Mouse (Mus musculus) heart, embryonic 16.5 days (tissue): ENCODE measurements at regions not wholly inside any gene's neighbourhood (a gene's known extent, or its start where the extent isn't known, plus 50 kb on each side); places are given as distances from the start of the nearest gene placed in this dataset.

Experiments used
- ATAC-seq: fragments of 200-750 bp; cut with Nextera tagmentation; replicated peaks from 2 replicates; pipeline ENCODE4 v1.8.0; 2017; ENCODE audit warnings: moderate number of reproducible peaks; ENCODE audit not compliant: insufficient read depth, low FRiP score; ENCODE audit errors: extremely low read depth
- H3K27ac ChIP-seq: fragments of 300-500 bp; sonication (generic); 2 replicates; pipeline ENCODE4 v1.5.1; 2014; ENCODE audit warnings: mild to moderate bottlenecking, low read length, control low read depth, moderate library complexity
- H3K27me3 ChIP-seq: fragments of 300-500 bp; sonication (generic); 2 replicates; pipeline ENCODE4 v1.6.1; 2014; ENCODE audit warnings: low read length, mixed read lengths; ENCODE audit not compliant: control insufficient read depth, insufficient read depth
- H3K36me3 ChIP-seq: fragments of 300-500 bp; sonication (generic); 2 replicates; pipeline ENCODE4 v1.6.1; 2014; ENCODE audit not compliant: control insufficient read depth, insufficient read depth
- H3K4me1 ChIP-seq: fragments of 300-500 bp; sonication (generic); 2 replicates; pipeline ENCODE4 v1.6.1; 2014; ENCODE audit warnings: low read length, mixed read lengths; ENCODE audit not compliant: control insufficient read depth, insufficient read depth
- H3K4me2 ChIP-seq: fragments of 300-500 bp; sonication (generic); 2 replicates; pipeline ENCODE4 v1.6.1; 2014; ENCODE audit warnings: low read depth, mild to moderate bottlenecking, control low read depth, low read length
- H3K4me3 ChIP-seq: fragments of 300-500 bp; sonication (generic); 2 replicates; pipeline ENCODE4 v1.5.1; 2014; ENCODE audit warnings: mild to moderate bottlenecking, control low read depth, low read length
- H3K9ac ChIP-seq: fragments of 300-500 bp; sonication (generic); 2 replicates; pipeline ENCODE4 v1.6.1; 2014; ENCODE audit warnings: low read length, control low read depth
- H3K9me3 ChIP-seq: fragments of 300-500 bp; sonication (generic); replicated peaks from 2 replicates; pipeline ENCODE4 v1.6.1; 2016; ENCODE audit warnings: low read length; ENCODE audit not compliant: control insufficient read depth
- WGBS: fragments of 180-500 bp; shearing (Covaris S2); extraction: QIAGEN DNeasy Blood & Tissue Kit; methylation state at CpG from one replicate; pipeline ENCODE4 v1.1.7; 2014; 5-methylcytosine and 5-hydroxymethylcytosine counted together

DNA sequence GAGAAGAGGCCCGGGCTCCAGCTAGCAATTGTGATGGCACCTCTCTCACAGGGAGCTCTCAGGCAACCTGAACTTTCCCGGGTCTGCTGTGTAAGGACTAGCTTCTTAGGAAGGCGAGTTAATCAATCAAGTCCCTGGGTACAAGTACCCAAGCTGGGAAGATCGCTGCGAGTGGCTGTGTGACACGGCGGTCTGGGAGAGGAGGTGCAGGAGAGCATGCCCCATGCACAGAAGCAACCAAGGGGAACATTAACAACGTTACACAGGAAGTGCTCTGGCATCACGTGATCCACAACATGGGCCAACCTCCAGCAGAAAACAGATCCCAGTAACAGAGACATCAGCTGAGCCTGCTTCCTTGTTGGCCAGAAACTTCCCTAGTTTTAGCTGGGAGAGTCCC, 311.4 kb upstream of the Rtl1 start:
- Histone ChIP-seq H3K36me3 (no peaks in the 10 kb centered on the region), H3K4me2 (no peak overlapping the region), H3K27me3 (no peaks in the 10 kb centered on the region), H3K4me3 (no peak overlapping the region), H3K27ac (no peak overlapping the region), H3K9ac (no peak overlapping the region), H3K4me1 (no peaks in the 10 kb centered on the region), H3K9me3 (no peaks in the 10 kb centered on the region)
- no peak for ATAC-seq
- WGBS: 72% methylated on average over 9 of the region's 9 CpGs

DNA sequence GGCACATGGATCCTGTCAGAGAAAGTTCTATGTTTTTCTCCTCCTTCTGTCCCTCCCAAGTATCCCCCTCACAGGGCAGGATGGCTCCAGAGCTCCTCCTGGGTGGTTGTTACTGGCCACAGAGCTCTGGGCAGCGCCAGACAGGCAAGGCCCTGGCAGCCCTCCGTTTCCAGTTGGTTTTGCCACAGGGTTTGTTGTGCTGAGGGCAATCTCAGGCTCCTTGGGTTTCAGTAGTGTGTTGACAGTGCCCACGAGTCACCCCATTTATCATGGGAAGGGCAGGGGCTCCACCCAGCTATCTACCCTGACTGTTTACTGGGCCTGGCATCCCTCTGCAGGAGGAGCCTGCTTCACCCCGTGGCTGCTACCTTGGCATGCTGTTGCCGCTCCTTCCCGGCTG, 317.6 kb upstream of the Rtl1 start:
- Histone ChIP-seq H3K27ac (no peak overlapping the region), H3K9me3 (no peaks in the 10 kb centered on the region), H3K9ac (no peak overlapping the region), H3K4me2 (no peak overlapping the region), H3K4me3 (no peak overlapping the region), H3K36me3 (no peaks in the 10 kb centered on the region), H3K4me1 (no peaks in the 10 kb centered on the region), H3K27me3 (no peaks in the 10 kb centered on the region)
- ATAC-seq: no peak
- 76% methylated on average over 6 of the region's 6 CpGs for WGBS

DNA sequence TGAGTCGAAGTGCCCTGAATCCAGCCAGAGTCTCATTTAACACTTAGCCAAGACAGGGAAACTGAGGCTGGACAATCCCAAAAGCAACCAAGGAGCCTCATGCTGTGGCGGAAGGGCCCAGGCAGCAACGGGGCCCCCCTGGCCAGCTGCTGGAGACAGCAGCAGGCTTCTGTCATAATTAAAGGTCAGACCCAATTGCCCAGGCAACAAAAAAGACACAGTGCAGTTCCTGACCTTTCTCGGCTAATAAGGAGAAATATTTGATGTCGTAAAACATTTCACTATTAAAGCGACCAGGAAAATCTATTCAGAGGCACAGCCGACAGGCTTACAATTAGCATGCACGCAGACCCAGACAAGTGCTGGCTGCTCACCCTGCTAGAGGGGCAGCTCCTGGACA, 318.8 kb upstream of the Rtl1 start:
- Histone ChIP-seq H3K36me3 (no peaks in the 10 kb centered on the region), H3K4me1 (no peaks in the 10 kb centered on the region), H3K9me3 (no peaks in the 10 kb centered on the region), H3K4me3 (no peak overlapping the region), H3K27ac (no peak overlapping the region), H3K27me3 (no peaks in the 10 kb centered on the region), H3K9ac (no peak overlapping the region), H3K4me2 (no peak overlapping the region)
- 79% methylated on average over 8 of the region's 8 CpGs for WGBS
- ATAC-seq: no peak

DNA sequence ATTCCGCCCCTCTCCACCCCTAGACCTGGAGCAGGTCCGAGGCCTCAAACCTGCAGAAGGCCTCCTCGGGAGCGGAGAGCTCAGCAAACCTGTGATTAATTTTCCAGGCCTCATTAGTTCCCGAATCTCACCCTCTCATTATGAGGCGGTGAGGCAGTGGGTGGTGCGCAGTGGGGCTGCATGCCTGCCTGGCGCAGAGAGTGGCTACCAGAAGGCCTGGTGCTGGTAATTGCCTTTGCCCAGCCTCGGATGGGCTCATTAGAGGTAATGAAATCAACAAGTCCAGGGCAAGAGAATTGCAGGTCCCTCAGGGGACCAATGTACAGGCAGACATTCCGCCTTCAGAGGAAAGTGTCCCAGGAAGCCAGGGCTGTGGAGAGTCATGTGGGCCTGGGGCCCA, 322.0 kb upstream of the Rtl1 start:
- Histone ChIP-seq H3K9me3 (no peaks in the 10 kb centered on the region), H3K9ac (no peak overlapping the region), H3K4me1 (no peaks in the 10 kb centered on the region), H3K27ac (no peak overlapping the region), H3K36me3 (no peaks in the 10 kb centered on the region), H3K4me2 (no peak overlapping the region), H3K27me3 (no peaks in the 10 kb centered on the region), H3K4me3 (no peak overlapping the region)
- WGBS: 84% methylated on average over 10 of the region's 10 CpGs
- no peak for ATAC-seq

DNA sequence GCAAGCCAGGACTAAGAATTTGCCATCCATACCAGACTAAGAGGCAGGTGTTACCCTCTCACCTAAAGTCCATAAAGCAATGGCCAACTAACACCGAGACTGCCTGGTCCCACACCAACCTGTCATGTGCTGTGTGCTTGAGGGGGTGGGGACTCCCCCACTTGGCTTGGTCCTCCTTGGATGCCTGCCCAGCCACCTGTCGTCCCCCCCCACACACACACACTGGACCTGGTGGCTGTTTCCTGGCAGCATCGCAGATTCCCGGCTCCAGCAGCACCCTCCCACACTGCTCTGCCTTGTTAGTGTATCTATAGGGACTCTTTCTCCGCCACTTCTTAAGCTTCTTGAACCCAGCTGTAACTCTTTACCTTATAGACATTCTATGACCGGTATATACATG, 325.7 kb upstream of the Rtl1 start:
- WGBS: 70% methylated on average over 6 of the region's 6 CpGs
- H3K27ac ChIP-seq: no peak overlapping the region
- H3K4me1 ChIP-seq: no peaks in the 10 kb centered on the region
- no peak overlapping the region for H3K9ac ChIP-seq
- no peak overlapping the region for H3K4me2 ChIP-seq
- H3K9me3 ChIP-seq: no peaks in the 10 kb centered on the region
- H3K36me3 ChIP-seq: no peaks in the 10 kb centered on the region
- ATAC-seq: no peak
- no peaks in the 10 kb centered on the region for H3K27me3 ChIP-seq
- H3K4me3 ChIP-seq: no peak overlapping the region

DNA sequence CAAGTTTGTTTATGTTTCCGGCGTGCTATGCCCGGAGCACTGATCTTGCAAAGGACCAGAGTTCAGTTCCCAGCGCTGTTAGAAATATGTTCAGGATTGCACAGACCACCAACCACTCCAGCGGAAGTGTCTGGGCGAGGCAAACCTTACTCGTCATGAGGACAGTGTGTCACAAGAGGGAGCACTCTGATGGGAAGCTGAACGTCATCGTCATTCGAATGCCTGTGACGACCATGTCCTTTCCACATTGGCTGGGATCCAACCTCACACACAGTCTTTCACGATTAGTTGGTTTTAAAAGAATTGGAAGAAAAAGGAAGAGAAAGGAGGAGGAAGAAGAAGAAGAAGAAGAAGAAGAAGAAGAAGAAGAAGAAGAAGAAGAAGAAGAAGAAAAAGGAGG, 326.5 kb upstream of the Rtl1 start:
- WGBS: 53% methylated on average over 12 of the region's 12 CpGs
- Histone ChIP-seq H3K9me3 (no peaks in the 10 kb centered on the region), H3K27ac (no peak overlapping the region), H3K27me3 (no peaks in the 10 kb centered on the region), H3K4me2 (no peak overlapping the region), H3K4me1 (no peaks in the 10 kb centered on the region), H3K9ac (no peak overlapping the region), H3K4me3 (no peak overlapping the region), H3K36me3 (no peaks in the 10 kb centered on the region)
- no peak for ATAC-seq

DNA sequence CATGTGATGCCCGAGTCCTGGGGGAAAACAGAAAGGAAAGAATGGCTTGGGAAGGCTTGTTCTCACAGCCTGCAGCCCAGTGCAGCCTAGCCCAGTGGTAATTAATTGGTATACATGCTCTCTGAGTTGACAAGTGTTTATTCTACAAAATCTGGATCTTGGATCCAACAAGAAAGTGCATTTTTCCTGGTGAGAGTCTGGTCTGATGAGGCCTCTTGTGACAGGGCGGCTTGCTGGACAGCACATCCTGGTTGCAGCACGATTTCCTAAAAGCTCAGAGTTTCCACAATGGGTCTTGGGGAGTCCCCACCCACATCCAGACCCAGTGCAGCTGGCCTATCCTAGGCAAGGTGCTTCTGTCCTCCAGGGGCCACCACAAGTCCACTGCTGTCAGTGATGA, 332.7 kb upstream of the Dio3 start:
- no peak for ATAC-seq
- Histone ChIP-seq H3K9ac (no peak overlapping the region), H3K4me1 (no peaks in the 10 kb centered on the region), H3K4me2 (no peak overlapping the region), H3K36me3 (no peaks in the 10 kb centered on the region), H3K9me3 (no peaks in the 10 kb centered on the region), H3K4me3 (no peak overlapping the region), H3K27me3 (no peaks in the 10 kb centered on the region), H3K27ac (no peak overlapping the region)
- WGBS: 72% methylated on average over 3 of the region's 3 CpGs

DNA sequence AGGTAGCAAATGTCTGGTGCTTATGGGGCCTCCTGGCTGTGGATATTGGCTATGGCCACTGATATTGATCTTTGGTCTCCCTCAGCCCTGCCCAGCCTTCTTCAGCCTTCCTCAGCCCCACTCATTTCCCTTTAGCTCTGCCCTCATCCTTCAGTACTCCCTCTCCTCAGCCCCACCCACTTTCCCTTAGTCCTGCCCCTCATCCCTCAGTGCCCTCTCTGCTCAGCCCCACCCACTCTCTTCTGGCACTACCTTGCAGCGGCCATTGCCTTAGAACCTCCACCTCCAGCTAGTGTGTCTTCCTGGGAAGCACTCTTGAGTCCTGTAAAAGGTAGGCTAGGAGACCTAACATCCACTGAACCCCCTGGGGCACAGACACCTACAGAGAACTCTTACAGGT, 331.9 kb upstream of the Dio3 start:
- H3K9ac ChIP-seq: no peak overlapping the region
- no peaks in the 10 kb centered on the region for H3K9me3 ChIP-seq
- H3K36me3 ChIP-seq: no peaks in the 10 kb centered on the region
- no peak overlapping the region for H3K4me3 ChIP-seq
- ATAC-seq: no peak
- no peak overlapping the region for H3K27ac ChIP-seq
- H3K4me1 ChIP-seq: no peaks in the 10 kb centered on the region
- no peak overlapping the region for H3K4me2 ChIP-seq
- WGBS: 48% methylated on average over 1 of the region's 1 CpGs
- no peaks in the 10 kb centered on the region for H3K27me3 ChIP-seq

DNA sequence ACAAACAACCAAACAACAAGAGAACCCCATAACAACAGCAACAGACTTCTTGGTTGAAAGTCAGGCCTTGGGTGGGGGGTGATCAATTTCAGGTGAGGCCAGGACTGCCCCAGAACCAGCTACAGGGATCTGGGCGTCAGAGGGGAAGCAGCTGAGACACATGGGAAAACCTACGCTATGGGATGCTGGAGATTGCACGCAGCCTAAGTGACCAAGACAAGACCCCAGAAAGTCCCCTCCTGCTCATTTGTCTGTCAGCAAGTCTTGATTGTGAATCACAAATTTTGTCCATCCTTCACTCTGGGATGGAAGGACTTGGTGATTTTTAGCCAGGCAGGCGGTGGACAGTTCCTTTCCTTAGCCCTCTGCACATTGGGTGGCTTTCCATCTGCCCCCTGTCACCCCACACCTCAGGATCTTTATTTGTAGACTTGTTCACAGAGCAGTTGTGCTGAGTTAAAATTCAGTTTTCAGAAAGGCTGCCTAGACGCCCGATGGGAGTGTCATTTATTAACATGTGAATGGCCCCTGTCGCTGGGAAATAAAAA, 330.9 kb upstream of the Dio3 start:
- H3K36me3 ChIP-seq: no peaks in the 10 kb centered on the region
- 54% methylated on average over 7 of the region's 7 CpGs for WGBS
- H3K27me3 ChIP-seq: no peaks in the 10 kb centered on the region
- ATAC-seq: no peak
- no peaks in the 10 kb centered on the region; the same call in 1 of the 2 replicates for H3K4me1 ChIP-seq
- H3K4me2 ChIP-seq: no peak overlapping the region
- H3K4me3 ChIP-seq: no peak overlapping the region
- no peaks in the 10 kb centered on the region for H3K9me3 ChIP-seq
- no peak overlapping the region for H3K27ac ChIP-seq
- H3K9ac ChIP-seq: no peak overlapping the region
